Mouse (Mus musculus): ENCODE results near the gene Ptprd.

- TF ChIP-seq EP300 (optimal IDR thresholded peaks at IDR 0.05) (no peak), CTCF (IDR thresholded peaks at IDR 0.05; ENCODE audit: low read depth) (no peak)
These were observed 1973.2 kb downstream of the Ptprd start for GRCm38 (mm10) chr4:76238577-76238976.

Measured in stomach, postnatal 0 days (tissue).